ENCODE assay signal across 8 mouse cellular contexts in genomic region chr6:86404996-86405395, GRCm38 (mm10). TPM values are rescaled to one million over a fixed set of nuclear protein-coding genes. Genes with fewer than 3 reads are reported as not detected.
A peak's percentile ranks its signal among the peaks of the same experiment; 100 is the strongest.
DNase-seq lines count a peak whose midpoint lies in the region; ATAC-seq and TF ChIP-seq lines count a peak whose summit lies in the region.

No protein-coding gene starts in this region.

- H3K4me1 ChIP-seq in cerebellum, adult 2 months (ENCODE audit: control insufficient read depth, insufficient read depth, low read length): no peaks in the 10 kb centered on the region; the same call in 1 of the 2 replicates
- H3K4me1 ChIP-seq in embryonic facial prominence, embryonic 13.5 days: peaks cover 18% of the 10 kb centered on the region; the same call in 1 of the 2 replicates
- 0 out of 2 replicates have a peak, but pooled peaks cover 2% of the 10 kb centered on the region for H3K4me1 ChIP-seq in limb, embryonic 11.5 days (ENCODE audit: control insufficient read depth, insufficient read depth, low read length)

- H3K4me3 ChIP-seq in cerebellum, adult 2 months (replicated peaks; ENCODE audit: insufficient read depth, low read depth, low read length): peak overlapping the region; percentile 92
- peak overlapping the region; percentile 91 for H3K4me3 ChIP-seq in embryonic facial prominence, embryonic 13.5 days
- H3K4me3 ChIP-seq in limb, embryonic 11.5 days (ENCODE audit: low read depth, low read length): peak overlapping the region; percentile 54

- H3K9ac ChIP-seq in embryonic facial prominence, embryonic 13.5 days: peak overlapping the region; percentile 99
- H3K9ac ChIP-seq in limb, embryonic 11.5 days (ENCODE audit: low read length): peak overlapping the region; percentile 88

- no peak for TF ChIP-seq POLR2A in cerebellum, adult 2 months (IDR thresholded peaks at IDR 0.05; ENCODE audit: borderline replicate concordance, insufficient read depth, low read length)

- H3K27ac ChIP-seq in cerebellum, adult 2 months (ENCODE audit: insufficient read depth, low read length): no peak overlapping the region
- peak overlapping the region; percentile 100 for H3K27ac ChIP-seq in embryonic facial prominence, embryonic 13.5 days
- H3K27ac ChIP-seq in limb, embryonic 11.5 days (replicated peaks; ENCODE audit: low read depth, low read length): peak overlapping the region; percentile 94

- H3K9me3 ChIP-seq in embryonic facial prominence, embryonic 13.5 days: no peaks in the 10 kb centered on the region
- no peaks in the 10 kb centered on the region for H3K9me3 ChIP-seq in limb, embryonic 11.5 days (ENCODE audit: control insufficient read depth, low read length)

- peak overlapping the region; percentile 65 for H3K4me2 ChIP-seq in embryonic facial prominence, embryonic 13.5 days
- H3K4me2 ChIP-seq in limb, embryonic 11.5 days (ENCODE audit: low read depth, severe bottlenecking): peak overlapping the region; percentile 54

- WGBS in cerebellum, adult 2 months: under 1% methylated on average over 11 of the region's 11 CpGs
- WGBS in embryonic facial prominence, embryonic 13.5 days: under 1% methylated on average over 11 of the region's 11 CpGs
- under 1% methylated on average over 11 of the region's 11 CpGs for WGBS in limb, embryonic 11.5 days

- peak in 1 of 2 experiments; percentile 24 for DNase-seq in cerebellum, adult 2 months
- no peak for DNase-seq in cerebellum, adult 8-10 months
- DNase-seq in 416B (ENCODE audit: low read depth): peak; percentile 71
- peak; percentile 34 for DNase-seq in limb, embryonic 11.5 days (ENCODE audit: low spot score)
- DNase-seq in retina, embryonic 14.5 days (ENCODE audit: low spot score): peak; percentile 60
- no peak for DNase-seq in right cerebral cortex, postnatal 4 days
- no peak for DNase-seq in adrenal gland, postnatal 4 days (ENCODE audit: low spot score in 2 of 2)

- H3K27me3 ChIP-seq in cerebellum, adult 2 months (ENCODE audit: control insufficient read depth, insufficient read depth, low read length): no peaks in the 10 kb centered on the region
- no peaks in the 10 kb centered on the region for H3K27me3 ChIP-seq in embryonic facial prominence, embryonic 13.5 days
- H3K27me3 ChIP-seq in limb, embryonic 11.5 days (ENCODE audit: control insufficient read depth, insufficient read depth, low read length): no peaks in the 10 kb centered on the region

- ATAC-seq in embryonic facial prominence, embryonic 13.5 days (ENCODE audit: insufficient number of reproducible peaks, insufficient read depth, low FRiP score, low TSS enrichment, low read depth): no peak
- no peak for ATAC-seq in limb, embryonic 11.5 days (ENCODE audit: insufficient number of reproducible peaks, low FRiP score, low TSS enrichment, low read depth)

- TF ChIP-seq CTCF in cerebellum, adult 2 months (IDR thresholded peaks at IDR 0.05; ENCODE audit: borderline replicate concordance, insufficient read depth, low read depth, low read length): no peak

- peaks cover 6% of the 10 kb centered on the region; the same call in 1 of the 2 replicates for H3K36me3 ChIP-seq in embryonic facial prominence, embryonic 13.5 days
- peaks cover 3% of the 10 kb centered on the region for H3K36me3 ChIP-seq in limb, embryonic 11.5 days (ENCODE audit: control insufficient read depth, insufficient read depth, low read length)

RNA-seq across cellular contexts. Expression of gene Tia1, which starts 1.0 kb away (rescaled TPM):
- 119 and 133 TPM in 2 replicates for polyA plus RNA-seq in cerebellum, adult 2 months (2012; rRNA removed)
- 279 and 301 TPM in 2 replicates for polyA plus RNA-seq in embryonic facial prominence, embryonic 13.5 days (2015; fragmentation: Nextera tagmentation; extraction: Ambion mirVana)
- 246 and 268 TPM in 2 replicates for polyA plus RNA-seq in limb, embryonic 11.5 days (2014; fragmentation: Nextera tagmentation; extraction: Ambion mirVana)
- total RNA-seq in adrenal gland, postnatal 4 days (2021): 100 to 1,000 TPM; 105 to 120 TPM

RNA-seq across cellular contexts. Expression of gene Pcyox1, which starts 8.0 kb away (rescaled TPM):
- polyA plus RNA-seq in cerebellum, adult 2 months (2012; rRNA removed): 59.5 and 61.1 TPM in 2 replicates
- 80.4 and 89.2 TPM in 2 replicates for polyA plus RNA-seq in embryonic facial prominence, embryonic 13.5 days (2015; fragmentation: Nextera tagmentation; extraction: Ambion mirVana)
- polyA plus RNA-seq in limb, embryonic 11.5 days (2014; fragmentation: Nextera tagmentation; extraction: Ambion mirVana): 61.0 and 61.1 TPM in 2 replicates
- total RNA-seq in adrenal gland, postnatal 4 days (2021): 100 to 1,000 TPM; 180 to 205 TPM

RNA-seq across cellular contexts. Expression of gene Gm44790, which starts 21.5 kb away (rescaled TPM):
- polyA plus RNA-seq in cerebellum, adult 2 months (2012; rRNA removed): 0.82 and 1.1 TPM in 2 replicates
- polyA plus RNA-seq in embryonic facial prominence, embryonic 13.5 days (2015; fragmentation: Nextera tagmentation; extraction: Ambion mirVana): not detected in 2 replicates
- 0.95 TPM in 1 of 2 replicates, not detected in the other for polyA plus RNA-seq in limb, embryonic 11.5 days (2014; fragmentation: Nextera tagmentation; extraction: Ambion mirVana)
- total RNA-seq in adrenal gland, postnatal 4 days (2021): 1 to 10 TPM in 1 of 2 experiments, not detected in 1; 2.1 TPM

RNA-seq across cellular contexts. Expression of gene C87436, which starts 33.2 kb away (rescaled TPM):
- polyA plus RNA-seq in cerebellum, adult 2 months (2012; rRNA removed): 24.3 and 25.3 TPM in 2 replicates
- polyA plus RNA-seq in embryonic facial prominence, embryonic 13.5 days (2015; fragmentation: Nextera tagmentation; extraction: Ambion mirVana): 27.9 and 31.4 TPM in 2 replicates
- polyA plus RNA-seq in limb, embryonic 11.5 days (2014; fragmentation: Nextera tagmentation; extraction: Ambion mirVana): 23.7 and 24.8 TPM in 2 replicates
- total RNA-seq in adrenal gland, postnatal 4 days (2021): 10 to 100 TPM; 17.6 to 19.1 TPM

RNA-seq across cellular contexts. Expression of gene Snrpg, which starts 33.9 kb away (rescaled TPM):
- polyA plus RNA-seq in cerebellum, adult 2 months (2012; rRNA removed): 62.2 and 74.2 TPM in 2 replicates
- polyA plus RNA-seq in embryonic facial prominence, embryonic 13.5 days (2015; fragmentation: Nextera tagmentation; extraction: Ambion mirVana): 768 and 781 TPM in 2 replicates
- 903 and 919 TPM in 2 replicates for polyA plus RNA-seq in limb, embryonic 11.5 days (2014; fragmentation: Nextera tagmentation; extraction: Ambion mirVana)
- 100 to 1,000 TPM; 383 to 436 TPM for total RNA-seq in adrenal gland, postnatal 4 days (2021)

Comparison
In these comparisons a context has a peak if more than half of its experiments do, and no peak if none do; other contexts are left out.
1. DNase-seq: peak in 416B (single experiment), limb, embryonic 11.5 days (single experiment) and retina, embryonic 14.5 days (single experiment); none in cerebellum, adult 8-10 months (single experiment), right cerebral cortex, postnatal 4 days (single experiment) and adrenal gland, postnatal 4 days (0 of 2).
2. Peak in every context shown above with its lines, with median percentiles within 50 percentile points of each other: H3K4me3 ChIP-seq.